ENCODE assay signal across 10 mouse cellular contexts in the genomic region with DNA sequence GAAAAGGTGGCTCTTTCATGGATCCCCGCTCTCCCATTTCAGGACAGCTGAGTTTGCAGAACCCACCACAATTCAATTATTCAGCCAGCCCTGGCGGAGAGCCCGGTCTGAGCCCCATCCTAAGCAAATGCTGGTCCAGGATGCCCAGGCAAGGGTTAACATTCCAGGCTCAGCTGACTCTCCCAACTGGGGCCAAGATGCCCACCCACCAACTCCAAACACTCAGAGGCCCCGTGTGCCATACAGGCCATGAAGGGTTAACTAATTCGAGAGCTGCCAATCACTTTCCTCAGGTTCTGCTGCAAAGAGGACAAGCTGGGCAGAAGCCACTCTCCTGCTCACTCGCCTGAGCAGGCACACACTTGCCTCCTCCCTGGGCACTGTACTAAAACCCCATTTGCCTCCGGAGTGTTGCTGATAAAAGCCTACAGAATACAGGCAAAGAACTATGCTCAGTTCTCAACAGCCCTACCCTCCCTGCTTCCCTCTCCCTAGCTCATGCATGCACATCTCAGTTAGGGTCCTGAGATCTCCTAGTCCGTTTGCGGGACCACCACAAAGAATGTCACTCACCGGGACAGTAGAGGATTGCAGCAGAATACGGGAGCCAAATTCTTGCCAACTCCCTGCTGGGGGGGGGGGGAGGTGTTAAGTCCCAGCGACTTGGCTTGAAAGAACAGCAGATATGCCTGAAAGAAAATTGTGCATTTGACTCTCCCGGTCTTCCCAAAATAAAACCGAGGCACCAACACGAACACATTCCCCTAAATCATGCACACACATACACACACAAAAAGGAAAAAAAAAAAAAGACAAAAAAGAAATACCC. TPM values are rescaled to one million over a fixed set of nuclear protein-coding genes. Genes with fewer than 3 reads are reported as not detected.
DNase-seq lines count a peak whose midpoint lies in the region; ATAC-seq and TF ChIP-seq lines count a peak whose summit lies in the region.
"Had no signal": no experiment of that assay in that cellular context is flagged by ENCODE, and none has a peak within 500 bp of the region (broad histone marks: within the 10 kb centered on the region; RNA-seq: fewer than 3 reads in every experiment).

No protein-coding gene starts in this region.

- 1% methylated on average over 15 of the region's 15 CpGs for WGBS in cerebellum, adult 2 months
- 4% methylated on average over 15 of the region's 15 CpGs for WGBS in forebrain, embryonic 16.5 days
- WGBS in midbrain, embryonic 14.5 days = 7% methylated on average over 15 of the region's 15 CpGs
- 21% methylated on average over 15 of the region's 15 CpGs for WGBS in liver, embryonic 12.5 days (ENCODE audit: insufficient replicate concordance)

- no peak for ATAC-seq in forebrain, embryonic 16.5 days
- ATAC-seq in midbrain, embryonic 14.5 days (ENCODE audit: low FRiP score, low TSS enrichment) = no peak
- ATAC-seq in liver, embryonic 12.5 days = no peak

- no peaks in the 10 kb centered on the region for H3K9me3 ChIP-seq in forebrain, embryonic 16.5 days (ENCODE audit: control insufficient read depth, low read length)
- H3K9me3 ChIP-seq in midbrain, embryonic 14.5 days (ENCODE audit: control insufficient read depth, low read length) = no peaks in the 10 kb centered on the region
- no peaks in the 10 kb centered on the region for H3K9me3 ChIP-seq in liver, embryonic 12.5 days (replicated peaks)
- H3K9me3 ChIP-seq: heart, embryonic 12.5 days had no signal

- H3K4me2 ChIP-seq in forebrain, embryonic 16.5 days (ENCODE audit: low read length) = peak overlapping the region; percentile 64
- H3K4me2 ChIP-seq in midbrain, embryonic 14.5 days (ENCODE audit: low read length) = peak overlapping the region; percentile 65
- no peak overlapping the region for H3K4me2 ChIP-seq in liver, embryonic 12.5 days
- H3K4me2 ChIP-seq: heart, embryonic 12.5 days had no signal

- no peak for TF ChIP-seq CTCF in cerebellum, adult 2 months (IDR thresholded peaks at IDR 0.05; ENCODE audit: borderline replicate concordance, insufficient read depth, low read depth, low read length)

- TF ChIP-seq POLR2A in cerebellum, adult 2 months (IDR thresholded peaks at IDR 0.05; ENCODE audit: borderline replicate concordance, insufficient read depth, low read length) = peak; percentile 54; the same call in 1 of the 2 replicates

- no peaks in the 10 kb centered on the region for H3K27me3 ChIP-seq in cerebellum, adult 2 months (ENCODE audit: control insufficient read depth, insufficient read depth, low read length)
- H3K27me3 ChIP-seq in forebrain, embryonic 16.5 days (replicated peaks; ENCODE audit: control insufficient read depth, insufficient read depth, low read length) = 0 out of 2 replicates have a peak, but pooled peaks cover 4% of the 10 kb centered on the region
- H3K27me3 ChIP-seq in midbrain, embryonic 14.5 days (ENCODE audit: control insufficient read depth, insufficient read depth, low read length) = no peaks in the 10 kb centered on the region
- H3K27me3 ChIP-seq in liver, embryonic 12.5 days (replicated peaks) = peaks cover 39% of the 10 kb centered on the region

- H3K4me1 ChIP-seq in cerebellum, adult 2 months (ENCODE audit: control insufficient read depth, insufficient read depth, low read length) = peaks cover 24% of the 10 kb centered on the region
- peaks cover 53% of the 10 kb centered on the region for H3K4me1 ChIP-seq in forebrain, embryonic 16.5 days (replicated peaks; ENCODE audit: control insufficient read depth, insufficient read depth, low read length)
- H3K4me1 ChIP-seq in midbrain, embryonic 14.5 days (ENCODE audit: control insufficient read depth, insufficient read depth, low read length) = peaks cover 23% of the 10 kb centered on the region
- no peaks in the 10 kb centered on the region for H3K4me1 ChIP-seq in liver, embryonic 12.5 days

- peak overlapping the region; percentile 86 for H3K27ac ChIP-seq in cerebellum, adult 2 months (ENCODE audit: insufficient read depth, low read length)
- peak overlapping the region; percentile 29 for H3K27ac ChIP-seq in forebrain, embryonic 16.5 days (ENCODE audit: low read length)
- H3K27ac ChIP-seq in midbrain, embryonic 14.5 days (replicated peaks; ENCODE audit: low read depth, low read length) = no peak overlapping the region; the same call in 1 of the 2 replicates
- H3K27ac ChIP-seq in liver, embryonic 12.5 days = no peak overlapping the region

- peak overlapping the region; percentile 96 for H3K4me3 ChIP-seq in cerebellum, adult 2 months (replicated peaks; ENCODE audit: insufficient read depth, low read depth, low read length)
- peak overlapping the region; percentile 47 for H3K4me3 ChIP-seq in forebrain, embryonic 16.5 days (replicated peaks; ENCODE audit: low read length)
- H3K4me3 ChIP-seq in midbrain, embryonic 14.5 days (replicated peaks; ENCODE audit: low read depth, low read length) = peak overlapping the region; percentile 34
- H3K4me3 ChIP-seq in liver, embryonic 12.5 days = no peak overlapping the region
- H3K4me3 ChIP-seq: heart, embryonic 12.5 days had no signal

- peak overlapping the region; percentile 66 for H3K9ac ChIP-seq in forebrain, embryonic 16.5 days (replicated peaks; ENCODE audit: low read depth, low read length)
- peak overlapping the region; percentile 45 for H3K9ac ChIP-seq in midbrain, embryonic 14.5 days (replicated peaks; ENCODE audit: low read length)
- H3K9ac ChIP-seq in liver, embryonic 12.5 days = no peak overlapping the region
- H3K9ac ChIP-seq: heart, embryonic 12.5 days had no signal

- DNase-seq in brain, adult 2 months (ENCODE audit: low read depth, low spot score) = peak; percentile 77
- DNase-seq in cerebellum, adult 2 months = peak; percentile 73 to 75
- DNase-seq in midbrain, embryonic 14.5 days = peak; percentile 44
- no peak for DNase-seq in heart, postnatal 4 days
- no peak for DNase-seq in lung, postnatal 4 days

- no peaks in the 10 kb centered on the region for H3K36me3 ChIP-seq in forebrain, embryonic 16.5 days (ENCODE audit: control insufficient read depth, insufficient read depth)
- H3K36me3 ChIP-seq in midbrain, embryonic 14.5 days (ENCODE audit: control insufficient read depth, insufficient read depth, low read length) = no peaks in the 10 kb centered on the region
- H3K36me3 ChIP-seq in liver, embryonic 12.5 days = no peaks in the 10 kb centered on the region
- H3K36me3 ChIP-seq: heart, embryonic 12.5 days had no signal

RNA-seq across cellular contexts. Expression of gene Rph3a, which starts 1.3 kb away (rescaled TPM):
- polyA plus RNA-seq in cerebellum, adult 2 months (2012; rRNA removed) = 277 and 287 TPM in 2 replicates
- 22.5 and 26.9 TPM in 2 replicates for polyA plus RNA-seq in forebrain, embryonic 16.5 days (2015; fragmentation: Nextera tagmentation; extraction: Ambion mirVana)
- polyA plus RNA-seq in midbrain, embryonic 14.5 days (2014; fragmentation: Nextera tagmentation; extraction: Ambion mirVana) = 15.6 and 15.8 TPM in 2 replicates
- total RNA-seq in heart, postnatal 4 days (2021) = under 1 TPM in 1 of 2 experiments, not detected in 1; 0.07 TPM
- not detected in 2 replicates for polyA plus RNA-seq in liver, embryonic 12.5 days (2016; fragmentation: Nextera tagmentation; extraction: Ambion mirVana)
- total RNA-seq: monocyte, adult 5-6 weeks had no signal
- polyA plus RNA-seq: heart, embryonic 12.5 days; lung, adult 2 months had no signal

Comparison
In these comparisons a context has a peak if more than half of its experiments do, and no peak if none do; other contexts are left out.
1. DNase-seq: peak in brain, adult 2 months (single experiment), cerebellum, adult 2 months (2 of 2) and midbrain, embryonic 14.5 days (single experiment); none in heart, postnatal 4 days (single experiment) and lung, postnatal 4 days (0 of 2).
2. H3K27ac ChIP-seq: peak in cerebellum, adult 2 months (single experiment) and forebrain, embryonic 16.5 days (single experiment); none in midbrain, embryonic 14.5 days (single experiment) and liver, embryonic 12.5 days (single experiment).
3. RNA of gene Rph3a, which starts 1.3 kb away (polyA plus RNA-seq): 277 to 287 TPM in cerebellum, adult 2 months, 22.5 to 26.9 TPM in forebrain, embryonic 16.5 days and 15.6 to 15.8 TPM in midbrain, embryonic 14.5 days; not detected in liver, embryonic 12.5 days; every median in the first group is over 10 times any median in the second.